Mouse (Mus musculus) hindbrain, embryonic 14.5 days (tissue): ENCODE data around the gene Pole4. TPM values are rescaled to one million over a fixed set of nuclear protein-coding genes. Genes with fewer than 3 reads are reported as not detected.
"Not testable (repeated sequence)": the region's sequence is repeated elsewhere in the genome, so short reads cannot be mapped to it uniquely, and the experiment has no call there.

ENCODE experiments used
- ATAC-seq: fragments of 200-750 bp; cut with Nextera tagmentation; 2 replicates; pipeline ENCODE4 v1.8.0; 2017; ENCODE audit warnings: moderate number of reproducible peaks, mild to moderate bottlenecking, moderate TSS enrichment, moderate library complexity; ENCODE audit not compliant: low FRiP score
- DNase-seq: peaks from one replicate; pipeline ENCODE4 v3.0.0-alpha.2; 2015; ENCODE audit warnings: low spot score
- H3K27ac ChIP-seq: fragments of 300-500 bp; sonication (generic); 2 replicates; pipeline ENCODE4 v1.5.1; 2014; ENCODE audit warnings: mild to moderate bottlenecking, moderate library complexity
- H3K27me3 ChIP-seq: fragments of 300-500 bp; sonication (generic); 2 replicates; pipeline ENCODE4 v1.6.1; 2014; ENCODE audit warnings: mild to moderate bottlenecking, low read length, mixed read lengths; ENCODE audit not compliant: control insufficient read depth, insufficient read depth
- H3K36me3 ChIP-seq: fragments of 300-500 bp; sonication (generic); replicated peaks from 2 replicates; pipeline ENCODE4 v1.6.1; 2014; ENCODE audit not compliant: control insufficient read depth, insufficient read depth
- H3K4me1 ChIP-seq: fragments of 300-500 bp; sonication (generic); replicated peaks from 2 replicates; pipeline ENCODE4 v1.6.1; 2014; ENCODE audit warnings: antibody characterized with exemption, low read length, mixed read lengths; ENCODE audit not compliant: control insufficient read depth, insufficient read depth
- H3K4me2 ChIP-seq: fragments of 300-500 bp; sonication (generic); replicated peaks from 2 replicates; pipeline ENCODE4 v1.6.1; 2014; ENCODE audit warnings: mild to moderate bottlenecking, moderate library complexity
- H3K4me3 ChIP-seq: fragments of 300-500 bp; sonication (generic); replicated peaks from 2 replicates; pipeline ENCODE4 v1.5.1; 2014; ENCODE audit warnings: mild to moderate bottlenecking, low read length
- H3K9ac ChIP-seq: fragments of 300-500 bp; sonication (generic); 2 replicates; pipeline ENCODE4 v1.6.1; 2014
- H3K9me3 ChIP-seq: fragments of 300-500 bp; sonication (generic); 2 replicates; pipeline ENCODE4 v1.6.1; 2016; ENCODE audit warnings: low read length; ENCODE audit not compliant: control insufficient read depth
- WGBS: fragments of 180-500 bp; shearing (Covaris S2); extraction: QIAGEN DNeasy Blood & Tissue Kit; methylation state at CpG from one replicate; pipeline ENCODE4 v1.1.7; 2014; 5-methylcytosine and 5-hydroxymethylcytosine counted together
- polyA plus RNA-seq: library from polyadenylated mRNA; unstranded; fragments of >200 nt; fragmentation: Nextera tagmentation; extraction: Ambion mirVana; gene quantifications from 2 replicates; pipeline ENCODE4 v1.2.1, GENCODE M21; 2014

Pole4 gene
- polyA plus RNA-seq, 1 experiment from 2014 or later, result 157 TPM

- H3K4me3 ChIP-seq, result no peak overlapping the region
- DNase-seq (no peak), ATAC-seq (no peak)
- peaks cover 11% of the 10 kb centered on the region for H3K4me1 ChIP-seq
- no peak overlapping the region for H3K9ac ChIP-seq
- no peaks in the 10 kb centered on the region for H3K36me3 ChIP-seq
- 73% methylated on average over 6 of the region's 6 CpGs for WGBS
- no peak overlapping the region for H3K4me2 ChIP-seq
- H3K9me3 ChIP-seq, result no peaks in the 10 kb centered on the region
- H3K27ac ChIP-seq, result no peak overlapping the region
- H3K27me3 ChIP-seq, result no peaks in the 10 kb centered on the region
These were observed 3.9 kb downstream of the Pole4 start for GRCm38 (mm10) chr6:82701296-82701695.

GRCm38 (mm10) chr6:82699831-82700230 is 5.3 kb downstream of the Pole4 start:
- Histone ChIP-seq H3K4me2 (no peak overlapping the region), H3K27me3 (no peaks in the 10 kb centered on the region), H3K36me3 (no peaks in the 10 kb centered on the region), H3K9ac (no peak overlapping the region), H3K4me1 (peaks cover 11% of the 10 kb centered on the region), H3K4me3 (no peak overlapping the region), H3K9me3 (no peaks in the 10 kb centered on the region), H3K27ac (0 out of 2 replicates have a peak overlapping the region, but pooled peaks have one; percentile 41)
- DNase-seq (peak; percentile 50), ATAC-seq (no peak; the same call in 1 of the 2 replicates)
- 11% methylated on average over 5 of the region's 5 CpGs for WGBS

DNA sequence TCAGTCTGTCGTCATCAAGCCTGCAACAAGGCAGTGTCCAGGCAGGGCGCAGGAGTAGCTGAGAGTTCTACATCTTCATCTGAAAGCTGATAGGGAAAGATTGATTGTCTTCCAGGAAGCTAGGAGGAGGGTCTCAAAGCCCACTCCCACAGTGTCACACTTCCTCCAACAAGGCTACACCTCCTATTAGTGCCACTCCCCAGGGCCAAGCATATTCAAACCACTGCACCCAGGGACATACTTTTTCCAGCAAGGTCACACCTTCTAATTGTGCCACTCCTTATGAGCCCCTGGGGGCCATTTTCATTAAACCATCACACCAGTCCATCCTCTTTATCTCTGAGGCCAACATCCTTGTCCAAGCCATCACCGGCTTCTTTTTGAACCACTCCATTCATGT is 8.4 kb downstream of the Pole4 start:
- no peaks in the 10 kb centered on the region for H3K9me3 ChIP-seq
- H3K27me3 ChIP-seq, result no peaks in the 10 kb centered on the region
- H3K4me3 ChIP-seq, result no peak overlapping the region
- H3K27ac ChIP-seq, result no peak overlapping the region
- peaks cover 11% of the 10 kb centered on the region for H3K4me1 ChIP-seq
- no peak for ATAC-seq
- H3K4me2 ChIP-seq, result no peak overlapping the region
- 89% methylated on average over 3 of the region's 3 CpGs for WGBS
- H3K9ac ChIP-seq, result no peak overlapping the region
- DNase-seq, result no peak
- H3K36me3 ChIP-seq, result no peaks in the 10 kb centered on the region

- no peak overlapping the region for H3K4me2 ChIP-seq
- WGBS, result 45% methylated on average over 13 of the region's 13 CpGs
- DNase-seq, result no peak
- no peaks in the 10 kb centered on the region for H3K4me1 ChIP-seq
- ATAC-seq, result peak; percentile 48; the same call in 1 of the 2 replicates
- no peak overlapping the region for H3K9ac ChIP-seq
- H3K9me3 ChIP-seq, result no peaks in the 10 kb centered on the region
- H3K27me3 ChIP-seq, result no peaks in the 10 kb centered on the region
- H3K4me3 ChIP-seq, result no peak overlapping the region
- no peaks in the 10 kb centered on the region for H3K36me3 ChIP-seq
- H3K27ac ChIP-seq, result no peak overlapping the region
These were observed 10.5 kb downstream of the Pole4 start for GRCm38 (mm10) chr6:82694668-82695067.

- no peaks in the 10 kb centered on the region for H3K9me3 ChIP-seq
- no peak overlapping the region for H3K4me3 ChIP-seq
- no peaks in the 10 kb centered on the region for H3K4me1 ChIP-seq
- ATAC-seq (no peak), DNase-seq (no peak)
- no peak overlapping the region for H3K4me2 ChIP-seq
- 92% methylated on average over 4 of the region's 4 CpGs for WGBS
- H3K36me3 ChIP-seq, result no peaks in the 10 kb centered on the region
- H3K9ac ChIP-seq, result no peak overlapping the region
- no peak overlapping the region for H3K27ac ChIP-seq
- no peaks in the 10 kb centered on the region for H3K27me3 ChIP-seq
These were observed 15.7 kb downstream of the Pole4 start for GRCm38 (mm10) chr6:82689474-82689873.

DNA sequence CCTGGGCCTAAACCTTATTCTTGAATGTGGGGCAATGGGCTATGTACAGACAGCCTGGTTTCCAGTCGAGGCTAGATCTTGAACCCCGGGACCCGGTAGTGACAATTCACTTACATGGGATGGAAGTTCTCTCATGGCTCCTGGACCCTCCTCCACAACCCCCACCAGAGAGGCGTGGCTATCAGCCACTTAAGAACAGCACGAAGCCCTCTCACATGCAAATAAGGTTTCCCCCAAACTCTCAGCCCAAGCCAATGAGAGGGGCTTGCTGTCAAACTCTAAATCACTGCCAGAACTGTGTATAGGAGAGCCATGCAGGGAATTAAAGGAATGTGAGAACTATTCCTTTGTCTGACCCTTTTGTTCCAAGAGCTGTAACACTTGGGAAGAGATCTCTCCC is 16.6 kb downstream of the Pole4 start:
- not testable (repeated sequence) for H3K4me1 ChIP-seq, ATAC-seq, H3K36me3 ChIP-seq, DNase-seq, H3K4me3 ChIP-seq, H3K27ac ChIP-seq, H3K9ac ChIP-seq, H3K4me2 ChIP-seq, H3K9me3 ChIP-seq, H3K27me3 ChIP-seq
- 32% methylated on average over 5 of the region's 5 CpGs for WGBS

GRCm38 (mm10) chr6:82684136-82684535 is 21.0 kb downstream of the Pole4 start:
- Histone ChIP-seq H3K4me3 (no peak overlapping the region), H3K4me2 (no peak overlapping the region), H3K4me1 (no peaks in the 10 kb centered on the region), H3K27ac (no peak overlapping the region), H3K9me3 (no peaks in the 10 kb centered on the region), H3K27me3 (no peaks in the 10 kb centered on the region), H3K9ac (no peak overlapping the region), H3K36me3 (no peaks in the 10 kb centered on the region)
- ATAC-seq (no peak), DNase-seq (no peak)

DNA sequence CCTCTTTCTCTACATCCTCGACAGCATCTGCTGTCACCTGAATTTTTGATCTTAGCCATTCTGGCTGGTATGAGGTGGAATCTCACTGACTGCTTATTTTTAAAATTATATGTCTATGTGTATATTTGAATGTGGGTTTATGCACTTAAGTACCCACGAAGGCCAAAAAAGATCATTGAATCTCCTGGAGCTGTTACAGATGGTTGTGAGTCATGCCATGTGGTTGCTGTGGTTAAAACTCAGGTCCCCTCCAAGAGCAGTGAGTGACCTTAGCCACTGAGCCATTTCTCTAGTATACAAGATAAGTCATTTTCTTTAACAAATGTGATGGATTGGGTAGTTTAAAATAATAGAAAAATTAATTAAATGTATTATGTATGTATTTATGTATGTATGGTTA is 25.9 kb downstream of the Pole4 start:
- H3K4me1 ChIP-seq, H3K4me3 ChIP-seq, H3K9ac ChIP-seq, H3K36me3 ChIP-seq, H3K4me2 ChIP-seq, H3K9me3 ChIP-seq, ATAC-seq, H3K27me3 ChIP-seq, H3K27ac ChIP-seq: not testable (repeated sequence)
- WGBS, result 82% methylated on average over 2 of the region's 2 CpGs
- peak; percentile 19 for DNase-seq

- 81% methylated on average over 3 of the region's 3 CpGs for WGBS
- H3K9ac ChIP-seq, H3K4me2 ChIP-seq, H3K4me1 ChIP-seq, H3K27me3 ChIP-seq, H3K4me3 ChIP-seq, H3K36me3 ChIP-seq, ATAC-seq, H3K9me3 ChIP-seq, H3K27ac ChIP-seq: not testable (repeated sequence)
- peak; percentile 37 for DNase-seq
These were observed 27.5 kb downstream of the Pole4 start for GRCm38 (mm10) chr6:82677629-82678028.

- Histone ChIP-seq H3K9ac (no peak overlapping the region), H3K36me3 (no peaks in the 10 kb centered on the region), H3K9me3 (no peaks in the 10 kb centered on the region), H3K4me3 (no peak overlapping the region), H3K27ac (no peak overlapping the region), H3K4me1 (no peaks in the 10 kb centered on the region), H3K4me2 (no peak overlapping the region), H3K27me3 (no peaks in the 10 kb centered on the region)
- no peak for ATAC-seq
- no peak for DNase-seq
These were observed 38.7 kb downstream of the Pole4 start for GRCm38 (mm10) chr6:82666480-82666879.
